13 mouse cellular contexts compared by ENCODE assay signal in the genomic region with DNA sequence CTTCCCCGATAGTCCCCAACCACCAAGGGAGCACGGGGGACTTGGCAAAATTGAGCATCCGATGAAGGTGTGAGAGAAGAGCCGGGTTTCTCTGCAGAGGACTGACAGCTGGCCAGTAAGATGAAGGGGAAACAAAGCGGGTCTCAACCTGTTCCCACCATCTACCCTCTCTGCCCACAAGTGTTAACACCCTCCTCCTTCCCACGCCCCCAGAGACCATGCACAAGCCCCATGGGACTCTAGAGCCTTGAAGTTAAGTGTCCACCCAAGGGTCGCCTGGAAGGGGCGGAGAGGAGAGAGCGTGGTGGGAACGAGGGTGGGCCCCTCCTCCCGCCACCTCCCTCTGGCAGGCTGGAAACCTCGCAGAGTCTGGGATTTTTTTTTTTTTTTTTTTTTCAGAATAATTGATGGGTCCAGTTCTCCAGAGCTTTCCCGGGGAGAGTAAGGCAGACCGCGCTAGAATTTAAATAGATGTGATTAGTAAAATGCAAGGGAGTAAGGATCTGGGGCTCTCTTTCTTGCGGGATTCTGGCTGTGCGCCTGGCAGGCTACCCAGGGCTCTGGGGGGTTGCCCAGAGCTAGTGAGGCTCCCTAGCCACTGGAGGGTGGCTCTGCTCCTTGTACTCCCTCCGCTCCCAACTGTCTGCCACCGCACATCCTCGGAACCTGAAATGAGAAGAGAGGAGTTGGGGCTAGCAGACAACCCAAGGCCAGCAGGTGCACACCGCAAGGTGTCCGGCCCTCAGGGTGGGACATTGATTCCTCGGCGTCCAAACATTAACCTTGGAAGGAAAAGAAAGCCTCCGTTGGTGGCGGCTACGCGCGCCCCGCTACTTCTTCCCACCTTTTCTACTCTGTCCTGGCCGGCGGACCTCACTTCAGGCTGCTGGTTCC. TPM values are rescaled to one million over a fixed set of nuclear protein-coding genes. Genes with fewer than 3 reads are reported as not detected.
DNase-seq lines count a peak whose midpoint lies in the region; ATAC-seq and TF ChIP-seq lines count a peak whose summit lies in the region.
"Had no signal": no experiment of that assay in that cellular context is flagged by ENCODE, and none has a peak within 500 bp of the region (broad histone marks: within the 10 kb centered on the region; RNA-seq: fewer than 3 reads in every experiment).

No protein-coding gene starts in this region.

- no peak overlapping the region for H3K9ac ChIP-seq in forebrain, embryonic 11.5 days (ENCODE audit: low read length)
- H3K9ac ChIP-seq in hindbrain, embryonic 16.5 days (ENCODE audit: low read depth, low read length): no peak overlapping the region
- H3K9ac ChIP-seq: liver, embryonic 13.5 days had no signal

- no peak for TF ChIP-seq CTCF in kidney, adult 2 months (conservative IDR thresholded peaks at IDR 0.05; ENCODE audit: insufficient read depth, insufficient read length, low read depth, low read length)

- no peak overlapping the region for H3K27ac ChIP-seq in forebrain, embryonic 11.5 days (ENCODE audit: low read depth, low read length)
- no peak overlapping the region for H3K27ac ChIP-seq in hindbrain, embryonic 16.5 days (ENCODE audit: low read depth, low read length)
- H3K27ac ChIP-seq in kidney, adult 2 months (ENCODE audit: insufficient read depth, low read depth, low read length): no peak overlapping the region
- H3K27ac ChIP-seq: liver, embryonic 13.5 days had no signal

- H3K9me3 ChIP-seq in forebrain, embryonic 11.5 days (ENCODE audit: control insufficient read depth, low read length): no peaks in the 10 kb centered on the region
- H3K9me3 ChIP-seq in hindbrain, embryonic 16.5 days (ENCODE audit: control insufficient read depth, low read length): no peaks in the 10 kb centered on the region
- H3K9me3 ChIP-seq: liver, embryonic 13.5 days had no signal

- H3K27me3 ChIP-seq in forebrain, embryonic 11.5 days (ENCODE audit: control insufficient read depth, insufficient read depth, low read length): peaks cover 75% of the 10 kb centered on the region
- H3K27me3 ChIP-seq in hindbrain, embryonic 16.5 days (replicated peaks; ENCODE audit: control insufficient read depth, insufficient read depth, low read length): peaks cover 41% of the 10 kb centered on the region
- H3K27me3 ChIP-seq in kidney, adult 2 months (replicated peaks; ENCODE audit: control insufficient read depth, insufficient read depth, low read length): peaks cover 4% of the 10 kb centered on the region; the same call in 1 of the 2 replicates

- peak; percentile 43 for DNase-seq in ES-CJ7 (ENCODE audit: low read depth, low spot score)
- DNase-seq in forebrain, embryonic 11.5 days (ENCODE audit: low spot score): peak; percentile 55
- peak; percentile 42 for DNase-seq in neural tube, embryonic 10.5 days (ENCODE audit: extremely low spot score, low spot score)
- DNase-seq in kidney, adult 2 months: no peak
- DNase-seq in kidney, postnatal 25 days: no peak
- no peak for DNase-seq in cerebellum, adult 8-10 months
- DNase-seq: cerebellum, adult 9-10 months; gastrocnemius, postnatal 25 days; heart, postnatal 14 days; liver, embryonic 13.5 days had no signal

- WGBS in forebrain, embryonic 11.5 days: 1% methylated on average over 32 of the region's 32 CpGs
- under 1% methylated on average over 32 of the region's 32 CpGs for WGBS in hindbrain, embryonic 16.5 days
- WGBS in kidney, adult 2 months: 2% methylated on average over 32 of the region's 32 CpGs

- H3K36me3 ChIP-seq in forebrain, embryonic 11.5 days (ENCODE audit: control insufficient read depth, insufficient read depth, low read length): no peaks in the 10 kb centered on the region
- H3K36me3 ChIP-seq in hindbrain, embryonic 16.5 days (ENCODE audit: control insufficient read depth, insufficient read depth, low read length): no peaks in the 10 kb centered on the region
- H3K36me3 ChIP-seq in kidney, adult 2 months (ENCODE audit: control insufficient read depth, insufficient read depth, low read length): no peaks in the 10 kb centered on the region
- H3K36me3 ChIP-seq: liver, embryonic 13.5 days had no signal

- no peak for TF ChIP-seq POLR2A in kidney, adult 2 months (IDR thresholded peaks at IDR 0.05; ENCODE audit: low read depth, low read length)

- H3K4me2 ChIP-seq in forebrain, embryonic 11.5 days (ENCODE audit: low read depth, low read length, severe bottlenecking): peak overlapping the region; percentile 11; the same call in 1 of the 2 replicates
- peak overlapping the region; percentile 42 for H3K4me2 ChIP-seq in hindbrain, embryonic 16.5 days (ENCODE audit: low read length)
- H3K4me2 ChIP-seq: liver, embryonic 13.5 days had no signal

- H3K4me1 ChIP-seq in forebrain, embryonic 11.5 days (replicated peaks; ENCODE audit: control insufficient read depth, insufficient read depth, low read length): peaks cover 6% of the 10 kb centered on the region; the same call in 1 of the 2 replicates
- peaks cover 3% of the 10 kb centered on the region; the same call in 1 of the 2 replicates for H3K4me1 ChIP-seq in hindbrain, embryonic 16.5 days (ENCODE audit: control insufficient read depth, insufficient read depth, low read depth, low read length)
- H3K4me1 ChIP-seq in kidney, adult 2 months (ENCODE audit: control insufficient read depth, insufficient read depth, low read length): no peaks in the 10 kb centered on the region
- H3K4me1 ChIP-seq: liver, embryonic 13.5 days had no signal

- no peak overlapping the region for H3K4me3 ChIP-seq in forebrain, embryonic 11.5 days (ENCODE audit: low read depth, low read length)
- peak overlapping the region; percentile 2; the same call in 1 of the 2 replicates for H3K4me3 ChIP-seq in hindbrain, embryonic 16.5 days (ENCODE audit: low read length)
- H3K4me3 ChIP-seq in kidney, adult 2 months (ENCODE audit: insufficient read depth, low read depth, low read length): no peak overlapping the region
- H3K4me3 ChIP-seq: liver, embryonic 13.5 days had no signal

- ATAC-seq in forebrain, embryonic 11.5 days (replicated peaks; ENCODE audit: low FRiP score): peak; percentile 51; the same call in 1 of the 2 replicates
- ATAC-seq in hindbrain, embryonic 16.5 days: peak; percentile 52

RNA-seq across cellular contexts. Expression of gene Pou4f2, which starts 9.3 kb away (rescaled TPM):
- polyA plus RNA-seq in forebrain, embryonic 11.5 days (2014; fragmentation: Nextera tagmentation; extraction: Ambion mirVana): not detected in 2 replicates
- polyA plus RNA-seq in hindbrain, embryonic 16.5 days (2015; fragmentation: Nextera tagmentation; extraction: Ambion mirVana): 5.2 and 5.3 TPM in 2 replicates
- not detected in 2 replicates for polyA plus RNA-seq in kidney, adult 2 months (2012; rRNA removed)
- polyA plus RNA-seq: kidney, embryonic 16.5 days; liver, embryonic 13.5 days; spleen, adult 2 months had no signal

Comparison
In these comparisons a context has a peak if more than half of its experiments do, and no peak if none do; other contexts are left out.
1. DNase-seq: peak in ES-CJ7 (single experiment), forebrain, embryonic 11.5 days (single experiment) and neural tube, embryonic 10.5 days (single experiment); none in kidney, adult 2 months (single experiment), kidney, postnatal 25 days (0 of 2) and cerebellum, adult 8-10 months (single experiment).